9 mouse cellular contexts compared by ENCODE assay signal in genomic region chr8:35946539-35946940, GRCm38 (mm10).
DNase-seq lines count a peak whose midpoint lies in the region; ATAC-seq and TF ChIP-seq lines count a peak whose summit lies in the region.
"Had no signal": no experiment of that assay in that cellular context is flagged by ENCODE, and none has a peak within 500 bp of the region (broad histone marks: within the 10 kb centered on the region; RNA-seq: fewer than 3 reads in every experiment).

No protein-coding gene starts in this region.

- intact Hi-C loops in left cerebral cortex, postnatal 25 days (cut with DNase I), result no loop called here

- 22% methylated on average over 1 of the region's 1 CpGs for WGBS in kidney, postnatal 0 days
- 14% methylated on average over 1 of the region's 1 CpGs for WGBS in intestine, postnatal 0 days

- peak; percentile 43; the same call in 1 of the 2 replicates for TF ChIP-seq CTCF in kidney, postnatal 0 days (IDR thresholded peaks at IDR 0.05; ENCODE audit: low read depth)
- peak; percentile 57 for TF ChIP-seq CTCF in intestine, postnatal 0 days (IDR thresholded peaks at IDR 0.05; ENCODE audit: low read depth)
- TF ChIP-seq CTCF in layer of hippocampus, adult 2 months (conservative IDR thresholded peaks at IDR 0.05), result no peak

- no peak overlapping the region for H3K4me2 ChIP-seq in kidney, postnatal 0 days (ENCODE audit: low read length)
- no peak overlapping the region for H3K4me2 ChIP-seq in intestine, postnatal 0 days (replicated peaks; ENCODE audit: low read depth)
- H3K4me2 ChIP-seq: heart, embryonic 12.5 days had no signal

- H3K27me3 ChIP-seq in kidney, postnatal 0 days (ENCODE audit: insufficient read depth, low read length), result no peaks in the 10 kb centered on the region
- no peaks in the 10 kb centered on the region for H3K27me3 ChIP-seq in intestine, postnatal 0 days (replicated peaks; ENCODE audit: control insufficient read depth, insufficient read depth, low read length)
- H3K27me3 ChIP-seq: heart, embryonic 12.5 days had no signal

- no peaks in the 10 kb centered on the region for H3K9me3 ChIP-seq in kidney, postnatal 0 days (replicated peaks; ENCODE audit: low read length)
- no peaks in the 10 kb centered on the region for H3K9me3 ChIP-seq in intestine, postnatal 0 days (ENCODE audit: control insufficient read depth)
- H3K9me3 ChIP-seq: G1E; heart, embryonic 12.5 days had no signal

- ATAC-seq in kidney, postnatal 0 days (replicated peaks; ENCODE audit: low FRiP score, low read depth), result no peak; the same call in 1 of the 2 replicates
- no peak for ATAC-seq in intestine, postnatal 0 days

- DNase-seq in kidney, postnatal 0 days (ENCODE audit: low spot score), result peak; percentile 63
- no peak for DNase-seq in kidney, adult 11 months
- DNase-seq in urinary bladder, postnatal 36 days (ENCODE audit: low spot score in 2 of 2), result peak; percentile 26
- no peak for DNase-seq in urinary bladder, postnatal 25 days (ENCODE audit: low spot score)
- DNase-seq in left cerebral cortex, postnatal 25 days (ENCODE audit: low spot score in 2 of 2), result no peak
- no peak for DNase-seq in layer of hippocampus, adult 2 months (ENCODE audit: low spot score in 2 of 2)

- H3K4me3 ChIP-seq in kidney, postnatal 0 days (replicated peaks; ENCODE audit: low read depth, low read length), result no peak overlapping the region
- no peak overlapping the region for H3K4me3 ChIP-seq in intestine, postnatal 0 days (ENCODE audit: low read depth, low read length)
- no peak overlapping the region for H3K4me3 ChIP-seq in layer of hippocampus, adult 2 months
- H3K4me3 ChIP-seq: heart, embryonic 12.5 days had no signal

- H3K4me1 ChIP-seq in kidney, postnatal 0 days (replicated peaks; ENCODE audit: insufficient read depth, low read length), result 0 out of 2 replicates have a peak, but pooled peaks cover 4% of the 10 kb centered on the region
- H3K4me1 ChIP-seq in intestine, postnatal 0 days (replicated peaks; ENCODE audit: control insufficient read depth, insufficient read depth, low read length), result no peaks in the 10 kb centered on the region

- H3K36me3 ChIP-seq in kidney, postnatal 0 days (ENCODE audit: insufficient read depth, low read length), result no peaks in the 10 kb centered on the region
- no peaks in the 10 kb centered on the region for H3K36me3 ChIP-seq in intestine, postnatal 0 days (ENCODE audit: control insufficient read depth, insufficient read depth)
- H3K36me3 ChIP-seq: G1E; heart, embryonic 12.5 days had no signal

- no peak overlapping the region for H3K9ac ChIP-seq in kidney, postnatal 0 days (ENCODE audit: low read depth, low read length)
- H3K9ac ChIP-seq in intestine, postnatal 0 days (ENCODE audit: low read depth, low read length), result no peak overlapping the region
- H3K9ac ChIP-seq: heart, embryonic 12.5 days had no signal

- H3K27ac ChIP-seq in kidney, postnatal 0 days, result 0 out of 2 replicates have a peak overlapping the region, but pooled peaks have one; percentile 31
- H3K27ac ChIP-seq in intestine, postnatal 0 days (ENCODE audit: low read depth, low read length), result no peak overlapping the region
- H3K27ac ChIP-seq in layer of hippocampus, adult 2 months, result no peak overlapping the region

Comparison
In these comparisons a context has a peak if more than half of its experiments do, and no peak if none do; other contexts are left out.
1. DNase-seq: peak in kidney, postnatal 0 days (single experiment) and urinary bladder, postnatal 36 days (2 of 2); none in kidney, adult 11 months (single experiment), urinary bladder, postnatal 25 days (single experiment), left cerebral cortex, postnatal 25 days (0 of 2) and layer of hippocampus, adult 2 months (0 of 2).